Mouse (Mus musculus) forebrain, postnatal 0 days (tissue): ENCODE results near the gene Adap1. TPM values are rescaled to one million over a fixed set of nuclear protein-coding genes. Genes with fewer than 3 reads are reported as not detected.
A peak's percentile ranks its signal among the peaks of the same experiment; 100 is the strongest.

Experiments
- ATAC-seq: fragments of 200-750 bp; cut with Nextera tagmentation; 2 replicates; pipeline ENCODE4 v1.8.0; 2017; ENCODE audit warnings: mild to moderate bottlenecking, moderate library complexity
- DNase-seq: peaks from one replicate; pipeline ENCODE4 v3.0.0-alpha.2; 2015
- H3K27ac ChIP-seq: fragments of 300-500 bp; sonication (generic); 2 replicates; pipeline ENCODE4 v1.5.1; 2014; ENCODE audit warnings: low read depth, mild to moderate bottlenecking, antibody characterized with exemption, low read length, moderate library complexity, mixed read lengths
- H3K27me3 ChIP-seq: fragments of 300-500 bp; sonication (generic); 2 replicates; pipeline ENCODE4 v1.6.1; 2014; ENCODE audit warnings: mild to moderate bottlenecking, low read length, mixed read lengths; ENCODE audit not compliant: insufficient read depth
- H3K36me3 ChIP-seq: fragments of 300-500 bp; sonication (generic); 2 replicates; pipeline ENCODE4 v1.6.1; 2014; ENCODE audit warnings: mild to moderate bottlenecking, moderate library complexity; ENCODE audit not compliant: insufficient read depth
- H3K4me1 ChIP-seq: fragments of 300-500 bp; sonication (generic); 2 replicates; pipeline ENCODE4 v1.6.1; 2014; ENCODE audit warnings: antibody characterized with exemption; ENCODE audit not compliant: insufficient read depth
- H3K4me2 ChIP-seq: fragments of 300-500 bp; sonication (generic); 2 replicates; pipeline ENCODE4 v1.6.1; 2014; ENCODE audit warnings: low read depth, mild to moderate bottlenecking, moderate library complexity
- H3K4me3 ChIP-seq: fragments of 300-500 bp; sonication (generic); 2 replicates; pipeline ENCODE4 v1.5.1; 2014; ENCODE audit warnings: low read depth, low read length, mixed read lengths
- H3K9ac ChIP-seq: fragments of 300-500 bp; sonication (generic); 2 replicates; pipeline ENCODE4 v1.6.1; 2014; ENCODE audit warnings: mild to moderate bottlenecking
- H3K9me3 ChIP-seq: fragments of 300-500 bp; sonication (generic); 2 replicates; pipeline ENCODE4 v1.6.1; 2016; ENCODE audit warnings: low read length
- CTCF ChIP-seq: sonication (generic); IDR thresholded peaks from 2 replicates; pipeline ENCODE4 v1.5.1; 2016; ENCODE audit warnings: antibody characterized with exemption, control low read depth, low read depth
- WGBS: fragments of 180-500 bp; shearing (Covaris S2); extraction: QIAGEN DNeasy Blood & Tissue Kit; methylation state at CpG from one replicate; pipeline ENCODE4 v1.1.7; 2014; 5-methylcytosine and 5-hydroxymethylcytosine counted together
- polyA plus RNA-seq: library from polyadenylated mRNA; unstranded; fragments of >200 nt; fragmentation: Nextera tagmentation; extraction: Ambion mirVana; gene quantifications from 2 replicates; pipeline ENCODE4 v1.2.1, GENCODE M21; 2015
- total RNA-seq: library from RNA; depleted of rRNA; stranded (reverse); fragments of >200 nt; gene quantifications from 2 replicates; pipeline ENCODE4 v1.2.3, GENCODE M21; 2014

Gene Adap1
- total and polyA plus RNA-seq, 2 experiments from 2014 or later: 128 to 188 TPM

DNA sequence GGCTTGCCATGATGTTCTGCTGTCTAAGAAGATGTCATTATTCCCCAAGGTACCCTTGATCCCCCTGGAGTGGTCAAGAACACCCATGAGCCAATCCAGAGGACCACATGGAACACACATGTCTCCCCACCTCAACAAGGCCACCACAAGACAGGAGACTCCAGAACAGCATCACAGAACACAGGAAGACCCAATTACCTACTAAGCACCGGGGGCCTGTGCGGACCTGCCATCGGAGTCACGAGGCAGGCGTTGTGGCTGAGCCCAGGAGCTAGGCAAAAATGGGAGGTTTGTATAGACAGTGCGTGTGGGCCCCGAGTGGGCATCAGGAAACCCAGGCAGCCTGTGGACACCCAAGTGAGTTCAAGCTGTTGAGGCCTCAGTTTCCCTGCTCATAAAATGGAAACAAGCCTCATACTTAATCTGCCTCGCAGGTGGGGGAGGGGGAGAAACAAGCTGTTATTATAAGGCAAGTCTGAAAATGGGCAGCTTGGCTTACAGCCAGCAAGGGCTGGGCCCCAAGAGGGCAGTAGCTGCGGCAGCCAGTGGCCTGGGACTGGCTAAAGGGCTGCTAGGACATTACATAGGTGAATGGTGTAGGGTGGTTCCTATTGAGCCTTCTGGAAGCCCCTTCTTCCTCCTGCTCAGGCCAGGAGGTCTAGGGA is 2.0 kb downstream of the Adap1 start:
- Histone ChIP-seq H3K27ac (no peak overlapping the region), H3K4me1 (peaks cover 16% of the 10 kb centered on the region; the same call in 1 of the 2 replicates), H3K4me3 (no peak overlapping the region; the same call in 1 of the 2 replicates), H3K9ac (no peak overlapping the region), H3K9me3 (no peaks in the 10 kb centered on the region), H3K4me2 (peak overlapping the region; percentile 81), H3K36me3 (no peaks in the 10 kb centered on the region; the same call in 1 of the 2 replicates), H3K27me3 (no peaks in the 10 kb centered on the region)
- 78% methylated on average over 9 of the region's 9 CpGs for WGBS
- ATAC-seq: no peak
- no peak for DNase-seq
- no peak for TF ChIP-seq CTCF

DNA sequence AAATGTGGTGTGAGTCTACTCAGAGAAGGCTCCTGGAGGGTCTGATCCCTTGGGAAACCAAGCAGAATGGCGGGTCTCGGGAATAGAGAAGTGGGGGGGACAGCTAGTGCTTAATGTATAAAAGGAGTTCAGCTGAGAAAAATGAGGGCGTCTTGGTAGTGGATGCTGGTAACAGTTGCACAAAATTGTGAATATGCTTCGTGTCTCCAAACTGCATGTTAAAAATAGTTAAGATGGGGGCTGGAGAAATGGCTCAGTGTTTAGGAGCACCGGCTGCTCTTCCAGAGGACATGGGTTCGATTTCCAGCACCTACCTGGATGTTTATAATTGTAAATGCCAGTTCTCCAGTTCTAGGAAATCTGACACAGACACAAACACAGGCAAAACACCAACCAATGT is 4.1 kb downstream of the Adap1 start:
- H3K27me3 ChIP-seq: no peaks in the 10 kb centered on the region
- 76% methylated on average over 6 of the region's 6 CpGs for WGBS
- ATAC-seq: no peak
- H3K9ac ChIP-seq: no peak overlapping the region
- no peak overlapping the region for H3K4me3 ChIP-seq
- peaks cover 16% of the 10 kb centered on the region; the same call in 1 of the 2 replicates for H3K4me1 ChIP-seq
- no peak for DNase-seq
- no peak overlapping the region for H3K4me2 ChIP-seq
- no peaks in the 10 kb centered on the region; the same call in 1 of the 2 replicates for H3K36me3 ChIP-seq
- no peak for TF ChIP-seq CTCF
- no peaks in the 10 kb centered on the region for H3K9me3 ChIP-seq
- H3K27ac ChIP-seq: no peak overlapping the region

DNA sequence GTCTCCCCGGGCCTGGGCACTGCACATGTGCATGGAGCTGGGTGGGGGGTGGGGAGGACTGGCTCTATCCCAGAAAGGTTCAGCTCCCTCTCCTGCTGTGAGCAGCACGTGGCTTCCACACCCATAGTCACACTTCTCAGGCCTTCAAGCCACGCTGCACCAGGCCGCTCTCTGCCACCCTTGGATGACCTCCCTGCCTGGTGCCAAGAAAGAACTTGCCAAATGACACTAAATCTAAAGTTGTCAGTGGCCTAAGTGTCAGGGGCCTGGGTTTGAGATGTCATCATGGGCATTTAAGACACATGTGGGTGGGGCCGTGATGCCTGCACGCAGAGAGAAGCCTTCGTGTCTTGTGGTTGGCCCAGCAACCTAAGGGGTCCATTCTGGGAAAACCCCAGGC is 5.0 kb downstream of the Adap1 start:
- Histone ChIP-seq H3K4me3 (no peak overlapping the region), H3K4me2 (no peak overlapping the region), H3K27ac (no peak overlapping the region), H3K36me3 (no peaks in the 10 kb centered on the region; the same call in 1 of the 2 replicates), H3K4me1 (0 out of 2 replicates have a peak, but pooled peaks cover 11% of the 10 kb centered on the region), H3K27me3 (no peaks in the 10 kb centered on the region), H3K9ac (no peak overlapping the region), H3K9me3 (no peaks in the 10 kb centered on the region)
- ATAC-seq (no peak), DNase-seq (no peak)
- WGBS: 79% methylated on average over 7 of the region's 7 CpGs
- no peak for TF ChIP-seq CTCF

DNA sequence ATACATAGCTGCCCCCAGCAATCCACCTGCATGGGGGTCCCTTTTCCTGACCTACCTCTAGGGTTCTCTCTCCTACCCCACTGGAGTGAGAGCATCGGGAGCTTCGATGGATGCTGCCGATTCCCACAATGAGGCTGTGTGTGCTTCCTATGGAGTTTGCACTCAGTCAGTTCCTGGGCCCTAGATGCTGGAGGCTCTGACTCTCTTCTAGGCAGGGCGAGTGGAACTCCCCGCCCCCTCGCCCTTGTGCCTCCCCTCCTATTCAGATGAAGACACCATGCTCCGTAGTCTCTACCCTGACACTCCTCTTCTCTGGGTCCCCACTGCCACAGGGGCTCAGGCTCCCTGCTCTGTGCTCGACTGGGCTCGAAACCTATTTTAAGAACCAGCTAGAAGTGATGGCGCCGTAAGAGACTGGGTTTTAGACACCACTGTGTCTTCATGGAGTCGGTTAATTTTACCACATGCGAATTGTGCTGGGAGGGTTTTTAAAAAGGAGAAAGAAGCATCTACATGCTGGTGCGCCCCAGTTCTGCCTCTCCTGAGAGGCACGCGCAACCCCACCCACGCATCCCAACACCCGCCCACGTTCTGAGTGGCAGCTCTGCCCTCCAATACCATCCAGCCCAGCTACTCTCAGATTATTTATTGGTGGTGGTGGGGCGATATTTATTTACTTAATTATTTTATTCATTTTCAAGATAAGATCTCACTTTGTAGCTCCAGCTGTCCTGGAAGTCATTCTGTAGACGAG is 7.5 kb downstream of the Adap1 start:
- no peak overlapping the region for H3K4me3 ChIP-seq
- H3K9me3 ChIP-seq: no peaks in the 10 kb centered on the region
- WGBS: 65% methylated on average over 21 of the region's 21 CpGs
- H3K27ac ChIP-seq: no peak overlapping the region
- no peaks in the 10 kb centered on the region; the same call in 1 of the 2 replicates for H3K36me3 ChIP-seq
- ATAC-seq (peak; percentile 69; the same call in 1 of the 2 replicates), DNase-seq (peak; percentile 16)
- TF ChIP-seq CTCF: no peak
- no peak overlapping the region for H3K4me2 ChIP-seq
- 0 out of 2 replicates have a peak, but pooled peaks cover 1% of the 10 kb centered on the region for H3K4me1 ChIP-seq
- no peaks in the 10 kb centered on the region for H3K27me3 ChIP-seq
- no peak overlapping the region for H3K9ac ChIP-seq

DNA sequence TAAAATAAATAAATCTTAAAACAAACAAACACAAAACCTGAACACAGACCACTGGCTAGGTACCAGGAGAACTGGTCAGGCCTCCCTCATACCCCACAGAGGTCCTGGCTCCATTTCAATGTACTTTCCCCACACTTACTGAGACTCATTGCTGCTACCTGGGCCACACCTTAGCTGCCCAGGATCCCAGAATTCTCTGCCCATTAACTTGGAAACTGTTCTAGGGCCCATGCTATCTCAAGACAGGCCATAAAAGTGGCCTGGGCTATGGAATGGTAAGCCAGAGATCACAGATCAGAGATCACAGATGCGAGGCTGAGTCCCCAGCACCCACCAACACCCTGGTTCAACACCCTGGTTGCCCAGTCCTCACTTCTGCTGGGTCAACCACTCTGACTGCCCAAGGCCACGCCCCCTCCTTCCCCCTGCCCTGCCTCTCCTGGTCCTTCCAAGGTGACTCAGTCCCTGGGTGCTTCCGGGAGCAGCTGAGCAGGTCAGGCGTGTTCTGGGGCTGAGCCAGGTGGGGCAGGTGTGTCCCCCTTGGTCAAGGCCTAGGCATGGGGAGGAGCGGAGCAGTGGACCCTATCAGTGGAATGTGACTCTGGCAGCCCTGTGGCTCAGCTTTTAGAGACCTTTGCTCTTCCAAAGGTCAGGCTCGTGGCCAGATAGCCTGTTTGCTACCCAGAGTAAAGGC is 8.3 kb downstream of the Adap1 start:
- WGBS: 69% methylated on average over 6 of the region's 6 CpGs

DNA sequence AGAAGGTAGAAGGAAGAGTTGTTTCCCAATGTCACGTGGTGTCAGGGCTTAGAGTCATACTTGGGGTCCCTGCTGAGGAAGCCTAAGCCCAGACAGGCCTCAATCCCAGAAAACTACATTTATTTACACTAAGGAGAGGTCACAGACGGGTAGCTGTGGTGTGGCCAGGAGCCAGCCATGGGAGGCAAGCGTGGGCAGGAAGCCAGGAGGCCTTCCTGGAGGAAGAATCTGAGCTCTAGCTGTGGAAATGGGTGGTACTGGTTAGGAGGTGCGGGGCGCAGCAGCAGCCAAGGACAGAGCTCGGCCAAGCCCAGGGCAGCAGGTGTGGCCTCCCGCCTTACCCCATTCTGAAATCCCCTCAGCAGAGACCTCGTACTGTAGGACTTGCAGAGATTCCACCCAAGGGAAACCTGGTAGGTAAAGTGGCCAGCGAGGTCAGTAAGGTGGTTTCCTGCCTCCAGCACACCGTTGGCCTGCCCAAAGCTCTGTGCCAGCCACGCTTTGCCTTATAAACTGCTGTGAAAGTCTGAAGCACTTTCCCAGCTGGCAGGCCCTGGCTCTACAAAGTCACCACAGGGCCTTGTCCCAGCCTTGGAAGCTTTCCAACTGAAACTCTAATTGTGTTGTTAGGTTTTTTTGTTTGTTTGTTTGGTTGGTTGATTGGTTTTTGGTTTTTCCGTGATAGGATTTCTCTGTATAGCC is 10.3 kb downstream of the Adap1 start:
- Histone ChIP-seq H3K9ac (no peak overlapping the region), H3K27ac (no peak overlapping the region), H3K27me3 (no peaks in the 10 kb centered on the region), H3K4me2 (no peak overlapping the region), H3K4me3 (no peak overlapping the region), H3K9me3 (no peaks in the 10 kb centered on the region), H3K4me1 (no peaks in the 10 kb centered on the region), H3K36me3 (no peaks in the 10 kb centered on the region; the same call in 1 of the 2 replicates)
- WGBS: 79% methylated on average over 12 of the region's 12 CpGs
- TF ChIP-seq CTCF: no peak
- DNase-seq (no peak), ATAC-seq (no peak)

More for the DNA sequence above, 8.3 kb downstream of the Adap1 start:
- Histone ChIP-seq H3K4me2 (no peak overlapping the region), H3K9me3 (no peaks in the 10 kb centered on the region), H3K27ac (no peak overlapping the region), H3K27me3 (no peaks in the 10 kb centered on the region), H3K36me3 (no peaks in the 10 kb centered on the region; the same call in 1 of the 2 replicates), H3K4me1 (no peaks in the 10 kb centered on the region), H3K4me3 (no peak overlapping the region), H3K9ac (no peak overlapping the region)
- ATAC-seq (no peak), DNase-seq (no peak)
- no peak for TF ChIP-seq CTCF
